Mouse (Mus musculus): ENCODE measurements around the gene Sap30l. TPM values are rescaled to one million over a fixed set of nuclear protein-coding genes. Genes with fewer than 3 reads are reported as not detected.
"Not testable (repeated sequence)": the region's sequence is repeated elsewhere in the genome, so short reads cannot be mapped to it uniquely, and the experiment has no call there.

Sap30l gene
- total RNA-seq, 4 experiments from 2014 or later: 47.2 to 59.8 (median 55.3) TPM

GRCm38 (mm10) chr11:57831281-57831781, 29.9 kb downstream of the Sap30l start:
- no peak for DNase-seq (ENCODE audit: low spot score in 2 of 2)

GRCm38 (mm10) chr11:57831861-57832260, 30.4 kb downstream of the Sap30l start:
- no peak for DNase-seq (ENCODE audit: low spot score in 2 of 2)

GRCm38 (mm10) chr11:57832552-57833201, 31.2 kb downstream of the Sap30l start, which contains the start of gene Hand1:
Gene Hand1, minus strand, starts transcription at chr11:57832818.
- DNase-seq (ENCODE audit: low spot score in 2 of 2): no peak

GRCm38 (mm10) chr11:57833296-57833977, 32.0 kb downstream of the Sap30l start:
- no peak for DNase-seq (ENCODE audit: low spot score in 2 of 2)

- no peak for DNase-seq (ENCODE audit: low spot score in 2 of 2)
Measured at GRCm38 (mm10) chr11:57834031-57834430, 32.6 kb downstream of the Sap30l start.

- DNase-seq (ENCODE audit: low spot score in 2 of 2): no peak
Measured at GRCm38 (mm10) chr11:57835331-57835730, 33.9 kb downstream of the Sap30l start.

GRCm38 (mm10) chr11:57835931-57836330, 34.5 kb downstream of the Sap30l start:
- DNase-seq (ENCODE audit: low spot score in 2 of 2): no peak

- no peak for DNase-seq (ENCODE audit: low spot score in 2 of 2)
Measured at GRCm38 (mm10) chr11:57836401-57836800, 35.0 kb downstream of the Sap30l start.

- DNase-seq (ENCODE audit: low spot score in 2 of 2): no peak
Measured at GRCm38 (mm10) chr11:57836872-57837680, 35.6 kb downstream of the Sap30l start.

- no peak for DNase-seq (ENCODE audit: low spot score in 2 of 2)
Measured at GRCm38 (mm10) chr11:57837861-57838680, 36.6 kb downstream of the Sap30l start.

- DNase-seq (ENCODE audit: low spot score in 2 of 2): no peak
Measured at GRCm38 (mm10) chr11:57840986-57841385, 39.5 kb downstream of the Sap30l start.

- DNase-seq (ENCODE audit: low spot score in 2 of 2): no peak
Measured at GRCm38 (mm10) chr11:57841391-57841790, 40.0 kb downstream of the Sap30l start.

- DNase-seq (ENCODE audit: low spot score in 2 of 2): not testable (repeated sequence)
Measured at GRCm38 (mm10) chr11:57846421-57847363, 45.3 kb downstream of the Sap30l start.

GRCm38 (mm10) chr11:57847396-57847795, 46.0 kb downstream of the Sap30l start:
- no peak for DNase-seq (ENCODE audit: low spot score in 2 of 2)

- no peak for DNase-seq (ENCODE audit: low spot score in 2 of 2)
Measured at GRCm38 (mm10) chr11:57850298-57850697, 48.9 kb downstream of the Sap30l start.

- DNase-seq (ENCODE audit: low spot score in 2 of 2): no peak
Measured at GRCm38 (mm10) chr11:57850931-57851330, 49.5 kb downstream of the Sap30l start.

- DNase-seq (ENCODE audit: low spot score in 2 of 2): no peak
Measured at GRCm38 (mm10) chr11:57853571-57853970, 52.1 kb downstream of the Sap30l start.

GRCm38 (mm10) chr11:57857709-57858108, 56.3 kb downstream of the Sap30l start:
- DNase-seq (ENCODE audit: low spot score in 2 of 2): no peak
